Mouse (Mus musculus) layer of hippocampus, postnatal 25 days (tissue): ENCODE measurements around the gene Rpl9-ps6. TPM values are rescaled to one million over a fixed set of nuclear protein-coding genes. Genes with fewer than 3 reads are reported as not detected.

Source experiments
- total RNA-seq, 2 experiments: library from RNA; stranded (reverse); gene quantifications; 2 replicates each; pipeline ENCODE4 v1.2.3; 2021

Rpl9-ps6 gene
- total RNA-seq, 2 experiments from 2014 or later, result 23.8 to 33.2 TPM

Other genes starting within 250 kb of the Rpl9-ps6 start
- gene Sgms1, start 76.9 kb downstream of the Rpl9-ps6 start, total RNA-seq, result 10 to 100 TPM; 37.0 to 45.7 TPM
- 10 to 100 TPM; 60.0 to 62.7 TPM for gene Minpp1, start 19.2 kb upstream of the Rpl9-ps6 start, total RNA-seq
- gene Papss2, start 129.2 kb upstream of the Rpl9-ps6 start, total RNA-seq, result 10 to 100 TPM; 12.1 to 13.8 TPM